ENCODE assay signal across 9 mouse cellular contexts in genomic region chr10:39508801-39509200, GRCm38 (mm10).
"Had no signal": no experiment of that assay in that cellular context is flagged by ENCODE, and none has a peak within 500 bp of the region (broad histone marks: within the 10 kb centered on the region; RNA-seq: fewer than 3 reads in every experiment).

No protein-coding gene starts in this region.

- DNase-seq: liver, postnatal 0 days; lung, adult 2 months; lung, postnatal 14 days; right cerebral cortex, postnatal 14 days; thymus, adult 2 months; thymus, postnatal 25 days; thymus, postnatal 4 days had no signal

- ATAC-seq: liver, postnatal 0 days; midbrain, embryonic 13.5 days; midbrain, embryonic 15.5 days had no signal
